Mouse (Mus musculus): ENCODE measurements at regions not wholly inside any gene's neighbourhood (a gene's known extent, or its start where the extent isn't known, plus 50 kb on each side); places are given as distances from the start of the nearest gene placed in this dataset.

DNA sequence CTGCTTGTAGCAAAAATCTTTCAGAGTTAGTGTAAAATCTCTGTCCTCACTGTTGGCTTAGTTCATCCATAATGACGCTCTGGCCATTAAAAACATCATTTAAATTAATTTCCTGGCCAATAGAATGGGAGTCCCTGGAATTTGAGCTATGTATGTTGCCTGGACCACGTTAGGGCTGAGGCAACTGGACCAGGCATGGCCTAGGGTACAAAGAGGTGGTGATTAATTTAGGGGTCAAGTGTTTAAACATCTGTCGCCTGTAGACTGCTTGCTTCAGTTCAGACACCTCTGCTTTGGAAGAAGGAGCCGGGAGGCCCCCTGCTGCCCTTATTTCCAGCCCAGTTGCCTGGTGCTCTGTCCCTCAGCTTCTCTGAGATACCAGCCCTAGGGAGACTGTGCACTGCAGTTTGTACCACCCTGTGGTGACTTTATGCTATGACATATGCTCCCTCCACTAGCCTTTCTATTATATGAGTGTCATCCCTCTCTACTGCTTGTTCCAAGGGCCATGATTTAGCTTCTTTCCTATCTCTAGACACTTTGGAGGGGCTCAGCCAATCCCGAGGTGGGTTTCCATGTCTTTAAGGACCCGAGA, 83.5 kb downstream of the En1 start:
- TF ChIP-seq POLR2A (IDR thresholded peaks at IDR 0.05; ENCODE audit: low read depth, low read length), result no peak
- TF ChIP-seq CTCF (IDR thresholded peaks at IDR 0.05; ENCODE audit: extremely low read depth, insufficient read depth, insufficient read length, insufficient replicate concordance), result no peak
